Mouse (Mus musculus) CD4-positive helper T cell, adult 2 months (primary cell): ENCODE results near the gene Zfp12.

Source experiments
- DNase-seq: peaks from one replicate; pipeline ENCODE4 v3.0.0-alpha.2; 2012; ENCODE audit warnings: low read depth, missing footprints, low spot score

Zfp12 gene

GRCm38 (mm10) chr5:143266794-143267193 is 31.8 kb downstream of the Zfp12 start:
- DNase-seq = no peak

- no peak for DNase-seq
Observed at GRCm38 (mm10) chr5:143268985-143269362, 34.0 kb downstream of the Zfp12 start.

- DNase-seq = peak; percentile 62
Observed at GRCm38 (mm10) chr5:143269363-143270150, 34.6 kb downstream of the Zfp12 start, which contains the start of gene Zfp316. Zfp316 (minus strand) TSS chr5:143270022.

- no peak for DNase-seq
Observed at GRCm38 (mm10) chr5:143270151-143270519, 35.2 kb downstream of the Zfp12 start.

GRCm38 (mm10) chr5:143271642-143272041 is 36.7 kb downstream of the Zfp12 start:
- DNase-seq = no peak

GRCm38 (mm10) chr5:143272108-143272507 is 37.1 kb downstream of the Zfp12 start:
- no peak for DNase-seq

GRCm38 (mm10) chr5:143272540-143273330 is 37.8 kb downstream of the Zfp12 start:
- DNase-seq = no peak

GRCm38 (mm10) chr5:143275761-143276160 is 40.8 kb downstream of the Zfp12 start:
- no peak for DNase-seq

GRCm38 (mm10) chr5:143279247-143279646 is 44.3 kb downstream of the Zfp12 start:
- DNase-seq = no peak

GRCm38 (mm10) chr5:143284762-143285161 is 49.8 kb downstream of the Zfp12 start:
- DNase-seq = no peak

- DNase-seq = peak; percentile 59
Observed at GRCm38 (mm10) chr5:143287774-143288328, 52.9 kb downstream of the Zfp12 start.

GRCm38 (mm10) chr5:143288378-143288911 is 53.5 kb downstream of the Zfp12 start:
- DNase-seq = no peak

- no peak for DNase-seq
Observed at GRCm38 (mm10) chr5:143289299-143289698, 54.3 kb downstream of the Zfp12 start.

- DNase-seq = no peak
Observed at GRCm38 (mm10) chr5:143292879-143293278, 57.9 kb downstream of the Zfp12 start.

GRCm38 (mm10) chr5:143293404-143293803 is 58.4 kb downstream of the Zfp12 start, which contains the start of gene Zfp853:
Zfp853 (minus strand) TSS chr5:143293623.
- DNase-seq = no peak

- no peak for DNase-seq
Observed at GRCm38 (mm10) chr5:143294862-143295261, 59.9 kb downstream of the Zfp12 start.

- DNase-seq = no peak
Observed at GRCm38 (mm10) chr5:143295330-143295729, 60.4 kb downstream of the Zfp12 start.

GRCm38 (mm10) chr5:143297986-143298385 is 63.0 kb downstream of the Zfp12 start:
- DNase-seq = no peak

GRCm38 (mm10) chr5:143298391-143298790 is 63.4 kb downstream of the Zfp12 start:
- peak; percentile 25 for DNase-seq
